Comparison of ENCODE assay signal across 8 mouse cellular contexts in the genomic region with DNA sequence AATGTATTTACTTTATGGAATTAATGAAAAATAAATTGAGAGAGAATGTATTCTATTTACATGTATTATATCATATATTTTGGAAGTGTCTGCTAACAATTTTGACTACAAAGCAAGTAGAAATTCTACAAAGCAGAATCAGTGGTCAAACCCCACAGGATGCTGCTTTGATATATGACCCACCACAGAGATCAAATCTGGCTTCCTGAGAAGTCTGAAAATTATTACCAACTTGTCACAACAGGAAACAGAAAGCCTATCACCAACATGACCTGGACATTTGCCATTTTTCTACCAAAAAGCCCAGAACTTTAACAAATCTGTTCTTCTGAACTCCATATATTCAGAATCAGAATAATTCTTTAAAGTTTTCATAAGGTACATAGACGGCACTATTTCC. TPM values are rescaled to one million over a fixed set of nuclear protein-coding genes. Genes with fewer than 3 reads are reported as not detected.
DNase-seq lines count a peak whose midpoint lies in the region; ATAC-seq and TF ChIP-seq lines count a peak whose summit lies in the region.
"Had no signal": no experiment of that assay in that cellular context is flagged by ENCODE, and none has a peak within 500 bp of the region (broad histone marks: within the 10 kb centered on the region; RNA-seq: fewer than 3 reads in every experiment).

No protein-coding gene starts in this region.

- TF ChIP-seq CTCF in kidney, adult 2 months (conservative IDR thresholded peaks at IDR 0.05; ENCODE audit: insufficient read depth, insufficient read length, low read depth, low read length), result no peak
- no peak for TF ChIP-seq CTCF in ES-Bruce4 (IDR thresholded peaks at IDR 0.05; ENCODE audit: low read depth, low read length)
- TF ChIP-seq CTCF in thymus, adult 2 months (IDR thresholded peaks at IDR 0.05; ENCODE audit: borderline replicate concordance, control insufficient read depth, extremely low read depth, insufficient read depth, low read length, poor library complexity), result no peak

- TF ChIP-seq POLR2A in kidney, adult 2 months (IDR thresholded peaks at IDR 0.05; ENCODE audit: low read depth, low read length), result no peak
- no peak for TF ChIP-seq POLR2A in ES-Bruce4 (IDR thresholded peaks at IDR 0.05; ENCODE audit: insufficient read depth, low read length)
- no peak for TF ChIP-seq POLR2A in thymus, adult 2 months (IDR thresholded peaks at IDR 0.05; ENCODE audit: control insufficient read depth, extremely low read depth, insufficient read depth, low read length, poor library complexity)

- intact Hi-C loops in left cerebral cortex, postnatal 36 days (cut with DNase I), result loop anchor here (5.0 kb wide), 2 partner anchors 89 to 474 kb away; partner anchors contain the start of genes Aadat and Hpf1

- peaks cover 21% of the 10 kb centered on the region for H3K4me1 ChIP-seq in kidney, adult 2 months (ENCODE audit: control insufficient read depth, insufficient read depth, low read length)
- H3K4me1 ChIP-seq in ES-Bruce4 (ENCODE audit: control insufficient read depth, insufficient read depth, low read length), result no peaks in the 10 kb centered on the region
- peaks cover 21% of the 10 kb centered on the region for H3K4me1 ChIP-seq in hindbrain, embryonic 15.5 days (replicated peaks)
- peaks cover 14% of the 10 kb centered on the region for H3K4me1 ChIP-seq in midbrain, embryonic 15.5 days
- H3K4me1 ChIP-seq in thymus, adult 2 months (replicated peaks; ENCODE audit: control insufficient read depth, insufficient read depth, low read length), result peaks cover 2% of the 10 kb centered on the region; the same call in 1 of the 2 replicates

- H3K36me3 ChIP-seq in kidney, adult 2 months (ENCODE audit: control insufficient read depth, insufficient read depth, low read length), result no peaks in the 10 kb centered on the region
- no peaks in the 10 kb centered on the region for H3K36me3 ChIP-seq in ES-Bruce4 (ENCODE audit: control insufficient read depth, insufficient read depth, low read length, poor library complexity, severe bottlenecking)
- no peaks in the 10 kb centered on the region for H3K36me3 ChIP-seq in hindbrain, embryonic 15.5 days
- H3K36me3 ChIP-seq in midbrain, embryonic 15.5 days (replicated peaks), result no peaks in the 10 kb centered on the region
- no peaks in the 10 kb centered on the region for H3K36me3 ChIP-seq in thymus, adult 2 months (ENCODE audit: control insufficient read depth, insufficient read depth, low read length)

- H3K9me3 ChIP-seq in ES-Bruce4 (replicated peaks; ENCODE audit: control insufficient read depth, insufficient read depth, low read length, poor library complexity, severe bottlenecking), result no peaks in the 10 kb centered on the region
- no peaks in the 10 kb centered on the region for H3K9me3 ChIP-seq in hindbrain, embryonic 15.5 days
- no peaks in the 10 kb centered on the region for H3K9me3 ChIP-seq in midbrain, embryonic 15.5 days
- H3K9me3 ChIP-seq: megakaryocyte, embryonic 14.5 days had no signal

- no peak overlapping the region for H3K4me3 ChIP-seq in kidney, adult 2 months (ENCODE audit: insufficient read depth, low read depth, low read length)
- H3K4me3 ChIP-seq in ES-Bruce4 (ENCODE audit: low read depth, low read length), result no peak overlapping the region
- H3K4me3 ChIP-seq in hindbrain, embryonic 15.5 days, result peak overlapping the region; percentile 96; the same call in 1 of the 2 replicates
- no peak overlapping the region for H3K4me3 ChIP-seq in midbrain, embryonic 15.5 days
- no peak overlapping the region for H3K4me3 ChIP-seq in thymus, adult 2 months (ENCODE audit: control insufficient read depth, insufficient read depth, low read length)

- H3K9ac ChIP-seq in ES-Bruce4 (ENCODE audit: low read depth, poor library complexity, severe bottlenecking), result 0 out of 2 replicates have a peak overlapping the region, but pooled peaks have one; percentile 83
- no peak overlapping the region for H3K9ac ChIP-seq in hindbrain, embryonic 15.5 days
- no peak overlapping the region for H3K9ac ChIP-seq in midbrain, embryonic 15.5 days

- H3K27me3 ChIP-seq in kidney, adult 2 months (replicated peaks; ENCODE audit: control insufficient read depth, insufficient read depth, low read length), result no peaks in the 10 kb centered on the region
- H3K27me3 ChIP-seq in ES-Bruce4 (ENCODE audit: control insufficient read depth, insufficient read depth, low read length, poor library complexity, severe bottlenecking), result no peaks in the 10 kb centered on the region
- no peaks in the 10 kb centered on the region for H3K27me3 ChIP-seq in hindbrain, embryonic 15.5 days
- no peaks in the 10 kb centered on the region for H3K27me3 ChIP-seq in midbrain, embryonic 15.5 days (replicated peaks)
- no peaks in the 10 kb centered on the region for H3K27me3 ChIP-seq in thymus, adult 2 months (ENCODE audit: control insufficient read depth, insufficient read depth, low read length)
- H3K27me3 ChIP-seq: megakaryocyte, embryonic 14.5 days had no signal

- peak overlapping the region; percentile 93 for H3K4me2 ChIP-seq in hindbrain, embryonic 15.5 days
- peak overlapping the region; percentile 97; the same call in 1 of the 2 replicates for H3K4me2 ChIP-seq in midbrain, embryonic 15.5 days

- 6% methylated on average over 1 of the region's 1 CpGs for WGBS in kidney, adult 2 months
- WGBS in hindbrain, embryonic 15.5 days, result 44% methylated on average over 1 of the region's 1 CpGs
- 68% methylated on average over 1 of the region's 1 CpGs for WGBS in midbrain, embryonic 15.5 days
- 20% methylated on average over 1 of the region's 1 CpGs for WGBS in thymus, adult 2 months

- DNase-seq in kidney, adult 2 months, result peak; percentile 44
- no peak for DNase-seq in kidney, adult 9 months
- DNase-seq in left cerebral cortex, postnatal 36 days (ENCODE audit: low spot score in 2 of 2), result no peak
- DNase-seq in thymus, adult 2 months, result no peak

- no peak for ATAC-seq in hindbrain, embryonic 15.5 days (ENCODE audit: low FRiP score, low read depth)
- no peak for ATAC-seq in midbrain, embryonic 15.5 days (replicated peaks)

- no peak overlapping the region for H3K27ac ChIP-seq in kidney, adult 2 months (ENCODE audit: insufficient read depth, low read depth, low read length)
- no peak overlapping the region for H3K27ac ChIP-seq in ES-Bruce4 (ENCODE audit: insufficient read depth, low read length)
- no peak overlapping the region for H3K27ac ChIP-seq in hindbrain, embryonic 15.5 days (replicated peaks)
- no peak overlapping the region for H3K27ac ChIP-seq in midbrain, embryonic 15.5 days
- H3K27ac ChIP-seq in thymus, adult 2 months (ENCODE audit: control insufficient read depth, insufficient read depth, low read length), result no peak overlapping the region

- no peak for TF ChIP-seq EP300 in ES-Bruce4 (IDR thresholded peaks at IDR 0.05; ENCODE audit: insufficient read depth, low read depth, low read length)

RNA-seq across cellular contexts. Expression of gene Clcn3, which starts 1.7 kb away (rescaled TPM):
- 24.6 and 27.0 TPM in 2 replicates for polyA plus RNA-seq in kidney, adult 2 months (2012; rRNA removed)
- 75.6 and 77.9 TPM in 2 replicates for polyA plus RNA-seq in ES-Bruce4 (2011; ENCODE audit: insufficient read depth, insufficient read length, low read depth, missing spikeins)
- polyA plus RNA-seq in hindbrain, embryonic 15.5 days (2015; fragmentation: Nextera tagmentation; extraction: Ambion mirVana), result 69.4 and 69.8 TPM in 2 replicates
- polyA plus RNA-seq in midbrain, embryonic 15.5 days (2015; fragmentation: Nextera tagmentation; extraction: Ambion mirVana), result 67.1 and 69.5 TPM in 2 replicates
- 100 to 1,000 TPM; 132 to 133 TPM for total RNA-seq in left cerebral cortex, postnatal 36 days (2021)
- polyA plus RNA-seq in thymus, adult 2 months (2012; rRNA removed), result 16.3 and 17.2 TPM in 2 replicates

RNA-seq across cellular contexts. Expression of gene Nek1, which starts 11.6 kb away (rescaled TPM):
- 2.9 and 3.4 TPM in 2 replicates for polyA plus RNA-seq in kidney, adult 2 months (2012; rRNA removed)
- polyA plus RNA-seq in ES-Bruce4 (2011; ENCODE audit: insufficient read depth, insufficient read length, low read depth, missing spikeins), result 31.5 and 33.5 TPM in 2 replicates
- polyA plus RNA-seq in hindbrain, embryonic 15.5 days (2015; fragmentation: Nextera tagmentation; extraction: Ambion mirVana), result 26.0 and 29.1 TPM in 2 replicates
- 24.7 and 27.8 TPM in 2 replicates for polyA plus RNA-seq in midbrain, embryonic 15.5 days (2015; fragmentation: Nextera tagmentation; extraction: Ambion mirVana)
- 10 to 100 TPM; 25.0 to 31.6 TPM for total RNA-seq in left cerebral cortex, postnatal 36 days (2021)
- polyA plus RNA-seq in thymus, adult 2 months (2012; rRNA removed), result 8.0 and 9.4 TPM in 2 replicates
